ENCODE assay signal across 28 mouse cellular contexts in genomic region chr8:93091324-93091723, GRCm38 (mm10). TPM values are rescaled to one million over a fixed set of nuclear protein-coding genes. Genes with fewer than 3 reads are reported as not detected.
"Had no signal": no experiment of that assay in that cellular context is flagged by ENCODE, and none has a peak within 500 bp of the region (broad histone marks: within the 10 kb centered on the region; RNA-seq: fewer than 3 reads in every experiment).

No protein-coding gene starts in this region.

- H3K4me3 ChIP-seq: gastrocnemius, adult 2 months; heart, adult 2 months; heart, embryonic 13.5 days; heart, embryonic 15.5 days; hindbrain, embryonic 10.5 days; hindbrain, embryonic 12.5 days; intestine, embryonic 15.5 days; layer of hippocampus, adult 2 months; left cerebral cortex, adult 2 months; limb, embryonic 10.5 days; limb, embryonic 12.5 days; liver, embryonic 13.5 days; liver, embryonic 15.5 days had no signal

- H3K9me3 ChIP-seq: heart, embryonic 13.5 days; heart, embryonic 15.5 days; hindbrain, embryonic 10.5 days; hindbrain, embryonic 12.5 days; intestine, embryonic 15.5 days; limb, embryonic 10.5 days; limb, embryonic 12.5 days; liver, embryonic 13.5 days; liver, embryonic 15.5 days had no signal

- H3K27ac ChIP-seq: gastrocnemius, adult 2 months; heart, adult 2 months; heart, embryonic 13.5 days; heart, embryonic 15.5 days; hindbrain, embryonic 10.5 days; hindbrain, embryonic 12.5 days; hindbrain, embryonic 14.5 days; intestine, embryonic 15.5 days; layer of hippocampus, adult 2 months; left cerebral cortex, adult 2 months; limb, embryonic 10.5 days; limb, embryonic 12.5 days; liver, embryonic 13.5 days; liver, embryonic 15.5 days had no signal

- H3K9ac ChIP-seq: heart, embryonic 13.5 days; heart, embryonic 15.5 days; hindbrain, embryonic 12.5 days; hindbrain, embryonic 14.5 days; intestine, embryonic 15.5 days; limb, embryonic 12.5 days; liver, embryonic 13.5 days; liver, embryonic 15.5 days had no signal

- H3K36me3 ChIP-seq: heart, embryonic 13.5 days; heart, embryonic 15.5 days; hindbrain, embryonic 10.5 days; hindbrain, embryonic 12.5 days; intestine, embryonic 15.5 days; limb, embryonic 10.5 days; limb, embryonic 12.5 days; liver, embryonic 13.5 days; liver, embryonic 15.5 days had no signal

- H3K4me1 ChIP-seq: heart, embryonic 13.5 days; heart, embryonic 15.5 days; intestine, embryonic 15.5 days; liver, embryonic 13.5 days; liver, embryonic 15.5 days had no signal

- DNase-seq: gastrocnemius, adult 2 months; gastrocnemius, postnatal 14 days; gastrocnemius, postnatal 36 days; heart, adult 2 months; heart, postnatal 4 days; kidney, adult 18-20 months; kidney, adult 8-10 months; kidney, postnatal 10 days; kidney, postnatal 25 days; kidney, postnatal 4 days; liver; liver, embryonic 13.5 days had no signal

RNA-seq across cellular contexts. Expression of gene Ces1b, which starts 11.5 kb away (rescaled TPM):
- total RNA-seq: gastrocnemius, adult 2 months; gastrocnemius, postnatal 14 days; gastrocnemius, postnatal 36 days; heart, adult 2 months; heart, postnatal 25 days; heart, postnatal 4 days; layer of hippocampus, adult 2 months; layer of hippocampus, postnatal 10 days; layer of hippocampus, postnatal 25 days; left cerebral cortex, adult 2 months; left cerebral cortex, postnatal 14 days; left cerebral cortex, postnatal 36 days had no signal

RNA-seq across cellular contexts. Expression of gene Ces1c, which starts 39.8 kb away (rescaled TPM):
- total RNA-seq: gastrocnemius, adult 2 months; gastrocnemius, postnatal 14 days; heart, adult 2 months; heart, postnatal 25 days; heart, postnatal 4 days; layer of hippocampus, adult 2 months; layer of hippocampus, postnatal 10 days; layer of hippocampus, postnatal 25 days; left cerebral cortex, adult 2 months; left cerebral cortex, postnatal 14 days; left cerebral cortex, postnatal 36 days had no signal

RNA-seq across cellular contexts. Expression of gene Ces1a, which starts 43.3 kb away (rescaled TPM):
- total RNA-seq: gastrocnemius, adult 2 months; gastrocnemius, postnatal 14 days; gastrocnemius, postnatal 36 days; heart, adult 2 months; heart, postnatal 25 days; heart, postnatal 4 days; layer of hippocampus, adult 2 months; layer of hippocampus, postnatal 10 days; layer of hippocampus, postnatal 25 days had no signal
